Mouse (Mus musculus) layer of hippocampus, adult 18-20 months (tissue): ENCODE measurements around the gene Mbd3. TPM values are rescaled to one million over a fixed set of nuclear protein-coding genes. Genes with fewer than 3 reads are reported as not detected.
A peak's percentile ranks its signal among the peaks of the same experiment; 100 is the strongest.
"Not testable (repeated sequence)": the region's sequence is repeated elsewhere in the genome, so short reads cannot be mapped to it uniquely, and the experiment has no call there.

Experiments used
- DNase-seq, 2 experiments: peaks; one replicate each; pipeline ENCODE4 v3.0.0; 2022; ENCODE audit warnings: low spot score in 2 of 2
- total RNA-seq, 2 experiments: library from RNA; stranded (reverse); gene quantifications; 2 replicates each; pipeline ENCODE4 v1.2.3; 2021

Mbd3 gene
- total RNA-seq, 2 experiments from 2014 or later, result 159 to 162 TPM

- no peak for DNase-seq
Measured at GRCm38 (mm10) chr10:80371983-80372382, 27.4 kb downstream of the Mbd3 start.

GRCm38 (mm10) chr10:80371411-80371966 lies 27.9 kb downstream of the Mbd3 start:
- peak in 1 of 2 experiments; percentile 48 for DNase-seq

- DNase-seq, result peak in 1 of 2 experiments; percentile 73
Measured at GRCm38 (mm10) chr10:80369995-80370747, 29.2 kb downstream of the Mbd3 start.

GRCm38 (mm10) chr10:80368392-80368791 lies 31.0 kb downstream of the Mbd3 start:
- no peak for DNase-seq

GRCm38 (mm10) chr10:80367954-80368353 lies 31.4 kb downstream of the Mbd3 start:
- no peak for DNase-seq

- no peak for DNase-seq
Measured at GRCm38 (mm10) chr10:80365736-80366135, 33.6 kb downstream of the Mbd3 start.

- DNase-seq, result no peak
Measured at GRCm38 (mm10) chr10:80363734-80364133, 35.6 kb downstream of the Mbd3 start.

- DNase-seq, result no peak
Measured at GRCm38 (mm10) chr10:80357994-80358639, 41.2 kb downstream of the Mbd3 start.

GRCm38 (mm10) chr10:80357336-80357735 lies 42.0 kb downstream of the Mbd3 start:
- DNase-seq, result peak in 1 of 2 experiments; percentile 68

- no peak for DNase-seq
Measured at GRCm38 (mm10) chr10:80356737-80357136, 42.6 kb downstream of the Mbd3 start.

GRCm38 (mm10) chr10:80356001-80356682 lies 43.2 kb downstream of the Mbd3 start, which contains the start of gene Plk5:
TSS of gene Plk5 (plus strand) at chr10:80356459.
- DNase-seq, result peak in 1 of 2 experiments; percentile 42

- DNase-seq, result peak in 1 of 2 experiments; percentile 69
Measured at GRCm38 (mm10) chr10:80355431-80355830, 43.9 kb downstream of the Mbd3 start.

- no peak for DNase-seq
Measured at GRCm38 (mm10) chr10:80352727-80353126, 46.6 kb downstream of the Mbd3 start.

GRCm38 (mm10) chr10:80351896-80352295 lies 47.5 kb downstream of the Mbd3 start:
- no peak for DNase-seq

- DNase-seq, result peak; percentile 66 to 91
Measured at GRCm38 (mm10) chr10:80350292-80350691, 49.1 kb downstream of the Mbd3 start.

- DNase-seq, result no peak
Measured at GRCm38 (mm10) chr10:80348981-80349380, 50.4 kb downstream of the Mbd3 start.

- DNase-seq, result no peak
Measured at GRCm38 (mm10) chr10:80348244-80348781, 51.0 kb downstream of the Mbd3 start, which contains the start of gene Adamtsl5. TSS of gene Adamtsl5 (minus strand) at chr10:80348412.

- DNase-seq, result no peak
Measured at GRCm38 (mm10) chr10:80347514-80347967, 51.8 kb downstream of the Mbd3 start.

GRCm38 (mm10) chr10:80345929-80346328 lies 53.4 kb downstream of the Mbd3 start:
- DNase-seq, result not testable (repeated sequence)

GRCm38 (mm10) chr10:80345122-80345521 lies 54.2 kb downstream of the Mbd3 start:
- DNase-seq, result no peak

GRCm38 (mm10) chr10:80344131-80344661 lies 55.2 kb downstream of the Mbd3 start:
- DNase-seq, result peak in 1 of 2 experiments; percentile 77
